In genomic region chr10:75945896-75946295, GRCm38 (mm10) we compare ENCODE assay signal across 19 mouse cellular contexts. TPM values are rescaled to one million over a fixed set of nuclear protein-coding genes. Genes with fewer than 3 reads are reported as not detected.
"Had no signal": no experiment of that assay in that cellular context is flagged by ENCODE, and none has a peak within 500 bp of the region (broad histone marks: within the 10 kb centered on the region; RNA-seq: fewer than 3 reads in every experiment).

No protein-coding gene starts in this region.

- H3K4me3 ChIP-seq: left cerebral cortex, adult 2 months; limb, embryonic 15.5 days; liver, embryonic 12.5 days; midbrain, embryonic 13.5 days; myocyte; neural tube, embryonic 15.5 days had no signal

- H3K9ac ChIP-seq: limb, embryonic 15.5 days; liver, embryonic 12.5 days; midbrain, embryonic 13.5 days; neural tube, embryonic 15.5 days had no signal

- DNase-seq: kidney, adult 11 months; kidney, adult 9 months; right cerebral cortex, adult 18-20 months; right cerebral cortex, postnatal 4 days; spleen, adult 18-20 months; thymus, postnatal 4 days had no signal

- ATAC-seq: liver, embryonic 12.5 days; midbrain, embryonic 13.5 days had no signal

- H3K36me3 ChIP-seq: limb, embryonic 15.5 days; liver, embryonic 12.5 days; midbrain, embryonic 13.5 days; neural tube, embryonic 15.5 days had no signal

- H3K27ac ChIP-seq: kidney, postnatal 0 days; left cerebral cortex, adult 2 months; limb, embryonic 15.5 days; liver, embryonic 12.5 days; midbrain, embryonic 13.5 days; neural tube, embryonic 15.5 days had no signal

- H3K4me2 ChIP-seq: limb, embryonic 15.5 days; liver, embryonic 12.5 days; midbrain, embryonic 13.5 days; neural tube, embryonic 15.5 days had no signal

- H3K9me3 ChIP-seq: limb, embryonic 15.5 days; liver, embryonic 12.5 days; midbrain, embryonic 13.5 days; neural tube, embryonic 15.5 days had no signal

RNA-seq across cellular contexts. Expression of gene Vpreb3, which starts 3.0 kb away (rescaled TPM):
- total RNA-seq: layer of hippocampus, postnatal 25 days; left cerebral cortex, adult 2 months; left cerebral cortex, postnatal 25 days; midbrain, postnatal 0 days had no signal
- polyA plus RNA-seq: intestine, embryonic 14.5 days had no signal

RNA-seq across cellular contexts. Expression of gene Gm867, which starts 5.4 kb away (rescaled TPM):
- total RNA-seq: left cerebral cortex, postnatal 25 days had no signal
- polyA plus RNA-seq: intestine, embryonic 14.5 days; stomach, embryonic 14.5 days had no signal

RNA-seq across cellular contexts. Expression of gene Gm5134, which starts 8.4 kb away (rescaled TPM):
- total RNA-seq: left cerebral cortex, adult 2 months; left cerebral cortex, postnatal 25 days; midbrain, postnatal 0 days had no signal
- polyA plus RNA-seq: intestine, embryonic 14.5 days; limb, embryonic 11.5 days; limb, embryonic 15.5 days; midbrain, postnatal 0 days; neural tube, embryonic 15.5 days; stomach, embryonic 14.5 days had no signal
